Mouse (Mus musculus): ENCODE results near the gene Ksr1. TPM values are rescaled to one million over a fixed set of nuclear protein-coding genes. Genes with fewer than 3 reads are reported as not detected.
A peak's percentile ranks its signal among the peaks of the same experiment; 100 is the strongest.

Ksr1 gene
- total and polyA plus RNA-seq, 3 experiments, result 9.1 to 27.6 (median 14.6) TPM

DNA sequence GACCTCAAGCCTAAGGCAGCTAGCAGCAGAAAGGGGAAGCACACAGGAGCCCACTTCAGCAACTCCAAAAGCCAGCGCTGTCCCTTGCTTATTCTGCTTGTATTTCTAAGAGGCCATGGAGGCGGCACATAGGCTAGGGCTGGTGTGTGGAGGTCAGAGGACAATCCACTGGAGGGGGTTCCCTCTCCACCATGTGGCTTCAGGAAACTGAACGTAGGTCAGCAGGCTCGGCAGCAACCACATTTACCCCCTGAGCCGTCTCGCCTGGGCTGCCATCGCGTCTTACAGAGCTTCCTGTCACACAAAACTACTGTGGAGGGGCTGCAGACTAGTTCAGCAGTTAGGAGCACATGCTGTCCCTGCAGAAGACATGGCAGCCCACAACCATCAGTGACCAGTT, 20.4 kb downstream of the Ksr1 start:
- no peak for DNase-seq

DNA sequence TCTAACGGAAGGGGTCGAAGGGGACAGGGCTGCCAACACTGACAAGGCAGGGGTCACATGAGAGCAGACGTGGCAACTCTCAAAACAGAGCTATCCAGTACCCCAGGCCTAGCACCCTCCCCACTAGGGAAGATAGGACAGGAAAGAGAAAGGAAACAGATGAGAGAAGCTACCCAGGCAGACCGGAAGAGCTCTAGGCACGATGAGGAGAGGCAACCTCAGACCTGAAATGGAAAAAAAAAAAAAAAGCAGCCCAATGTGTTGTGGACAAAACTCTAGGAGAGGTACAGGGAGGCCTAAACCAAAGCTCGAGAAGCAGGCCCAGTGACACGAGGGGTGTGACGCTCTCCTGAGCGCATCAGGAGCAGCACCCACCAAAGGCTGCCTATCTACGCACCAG, 23.7 kb downstream of the Ksr1 start:
- DNase-seq, result no peak

- no peak for DNase-seq
Measured at GRCm38 (mm10) chr11:79120087-79120486, 26.1 kb downstream of the Ksr1 start.

DNA sequence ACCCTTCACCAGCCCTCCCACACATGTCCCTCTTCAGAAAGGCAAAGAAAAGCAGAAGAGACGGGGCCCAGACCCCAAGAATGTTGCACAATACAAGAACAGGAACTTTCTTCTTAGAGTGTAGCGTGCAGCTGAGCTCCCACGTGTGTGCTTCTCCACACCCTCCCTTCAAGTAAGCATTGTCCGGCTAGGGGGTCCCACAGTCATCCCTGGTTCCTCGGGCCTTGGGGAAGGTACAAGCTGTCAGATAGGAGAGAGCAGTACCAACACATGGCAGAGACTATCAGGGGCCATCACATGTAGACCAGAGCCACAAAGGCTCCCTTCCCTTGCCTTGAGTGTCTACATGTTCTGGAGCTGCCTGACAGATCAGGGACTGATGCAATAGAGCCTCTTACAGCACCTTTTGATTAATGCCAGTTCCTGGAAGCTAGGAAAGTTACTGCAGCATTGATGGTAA, 27.3 kb downstream of the Ksr1 start:
- DNase-seq, result peak; percentile 30

DNA sequence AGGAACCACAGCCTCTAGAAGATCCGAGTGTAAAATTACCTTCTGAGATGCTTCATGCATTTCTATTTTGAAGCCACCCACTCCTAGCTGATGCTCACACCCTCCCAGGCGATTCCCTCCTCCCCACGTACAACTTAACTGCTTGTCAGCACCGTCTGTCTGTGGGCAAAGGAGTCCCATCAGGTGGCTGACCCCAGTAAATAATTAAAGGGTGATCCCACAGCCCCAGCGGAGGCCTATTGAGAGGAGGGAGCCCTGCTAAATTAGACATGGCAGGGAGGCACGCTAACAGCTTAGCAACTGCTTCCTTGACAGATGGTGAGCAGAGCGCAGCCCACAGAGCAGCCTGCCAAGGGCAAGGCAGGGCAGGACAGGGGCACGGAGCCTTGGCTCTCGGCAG, 29.5 kb downstream of the Ksr1 start:
- no peak for DNase-seq

GRCm38 (mm10) chr11:79115659-79116058, 30.5 kb downstream of the Ksr1 start:
- no peak for DNase-seq

DNA sequence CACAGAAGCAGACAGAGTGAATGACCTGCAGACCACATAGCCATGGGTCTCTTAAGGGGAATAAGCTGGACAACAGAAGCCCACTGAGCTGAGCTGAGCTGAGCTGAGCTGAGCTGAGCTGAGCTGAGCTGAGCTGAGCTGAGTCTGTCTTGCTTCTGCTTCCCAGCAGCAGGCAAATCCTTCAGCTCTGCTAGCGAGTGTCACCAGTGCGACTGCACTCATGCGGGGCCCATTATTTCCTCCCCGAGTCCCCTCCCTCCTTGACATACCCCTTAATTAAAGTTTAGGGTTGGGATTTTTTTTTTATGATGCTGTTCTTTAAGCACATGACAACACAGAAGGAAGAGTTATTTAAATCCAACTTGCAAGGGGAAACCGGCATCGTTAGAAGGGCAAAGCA, 32.1 kb downstream of the Ksr1 start:
- DNase-seq, result no peak

GRCm38 (mm10) chr11:79113397-79113796, 32.8 kb downstream of the Ksr1 start:
- no peak for DNase-seq

GRCm38 (mm10) chr11:79112559-79113302, 33.5 kb downstream of the Ksr1 start:
- DNase-seq, result peak; percentile 54

DNA sequence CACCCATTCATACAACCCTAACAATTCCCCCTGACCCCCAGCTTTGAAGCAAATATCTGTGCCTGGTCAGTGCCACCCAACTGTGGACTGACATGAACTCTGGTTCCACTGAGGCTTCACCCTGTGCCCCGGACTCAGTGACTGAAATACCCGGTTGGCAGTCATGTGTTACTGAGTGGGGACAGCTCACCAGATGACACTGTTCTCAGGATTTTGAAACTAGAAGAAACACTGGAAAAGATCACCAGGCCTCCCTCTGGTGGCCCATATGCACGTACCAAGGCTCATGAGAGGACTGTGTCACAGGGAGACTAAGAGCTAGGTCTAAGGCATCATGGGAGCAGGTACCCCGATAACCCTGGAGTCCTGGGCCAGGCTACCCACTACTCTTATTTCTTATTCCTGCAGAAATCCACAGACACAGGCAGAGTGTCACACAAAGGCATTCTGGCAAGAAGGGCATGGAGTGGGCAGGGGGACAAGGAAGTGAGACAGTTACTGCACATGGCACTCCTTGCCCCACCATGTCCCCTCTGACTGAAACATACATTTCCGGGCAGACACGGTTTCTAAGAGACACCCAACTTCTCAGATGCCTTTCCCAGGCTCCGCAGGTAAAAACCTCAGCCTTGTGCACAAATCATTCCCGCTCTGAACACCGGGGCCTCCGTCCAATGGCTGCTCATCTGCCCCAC, 34.2 kb downstream of the Ksr1 start:
- DNase-seq, result peak; percentile 47

DNA sequence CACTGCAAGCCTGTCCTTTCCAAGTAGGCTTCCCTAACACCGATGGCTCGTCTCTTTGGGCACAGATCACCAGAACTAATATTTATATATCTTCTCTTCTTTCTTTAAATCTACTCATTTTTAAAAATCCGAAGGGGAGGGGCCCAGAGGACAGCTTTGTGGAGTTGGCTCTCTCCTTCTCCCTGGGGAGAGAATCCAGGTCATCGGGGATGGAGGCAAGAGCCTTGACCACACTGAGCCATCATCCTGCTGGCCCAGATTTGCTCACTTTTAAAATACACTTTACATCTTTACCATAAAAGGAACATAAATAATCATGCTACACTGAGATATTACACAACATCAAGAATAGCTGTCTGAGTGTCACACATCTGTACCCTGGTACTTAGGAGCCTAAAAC, 35.8 kb downstream of the Ksr1 start:
- no peak for DNase-seq

GRCm38 (mm10) chr11:79107934-79108333, 38.3 kb downstream of the Ksr1 start:
- DNase-seq, result no peak

DNA sequence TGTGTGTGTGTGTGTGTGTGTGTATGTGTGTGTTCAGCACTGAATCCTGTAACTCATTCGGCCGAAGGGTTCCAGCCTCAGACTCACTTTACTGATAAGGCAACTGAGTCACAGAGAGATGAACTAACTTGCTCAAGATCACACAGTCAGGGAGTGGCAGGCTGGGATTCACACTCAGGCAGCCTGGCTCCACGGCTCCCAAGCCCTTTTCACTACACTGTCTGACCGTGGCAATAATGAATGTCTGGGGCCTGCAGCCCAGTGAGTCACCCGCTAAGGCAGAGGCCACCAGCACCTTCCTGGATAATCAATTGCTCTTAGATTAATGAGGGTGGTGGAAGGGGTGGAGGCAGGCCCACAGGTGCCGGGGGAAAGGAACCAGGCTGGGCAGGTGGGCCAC, 41.2 kb downstream of the Ksr1 start:
- DNase-seq, result no peak

GRCm38 (mm10) chr11:79104538-79104937, 41.7 kb downstream of the Ksr1 start:
- no peak for DNase-seq

DNA sequence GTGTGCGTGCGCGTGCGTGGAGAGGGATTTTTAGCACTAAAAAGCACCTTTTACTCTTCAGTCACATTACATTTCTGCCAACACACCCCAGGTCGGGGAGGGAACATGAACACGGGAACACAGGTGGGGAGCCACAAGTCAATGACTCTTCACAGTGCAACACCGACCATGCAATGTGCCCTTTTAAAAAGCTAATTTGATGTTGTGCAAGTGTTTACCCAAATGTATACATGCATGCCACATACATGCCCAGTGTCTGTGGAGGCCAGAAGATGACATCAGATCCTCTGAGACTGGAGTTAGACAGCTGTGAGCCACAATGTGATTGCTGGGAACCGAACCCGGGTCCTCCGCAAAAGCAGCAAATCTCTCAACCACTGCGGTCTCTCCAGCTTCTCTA, 42.1 kb downstream of the Ksr1 start:
- no peak for DNase-seq

- DNase-seq, result no peak
Measured at GRCm38 (mm10) chr11:79103461-79103869, 42.7 kb downstream of the Ksr1 start.

DNA sequence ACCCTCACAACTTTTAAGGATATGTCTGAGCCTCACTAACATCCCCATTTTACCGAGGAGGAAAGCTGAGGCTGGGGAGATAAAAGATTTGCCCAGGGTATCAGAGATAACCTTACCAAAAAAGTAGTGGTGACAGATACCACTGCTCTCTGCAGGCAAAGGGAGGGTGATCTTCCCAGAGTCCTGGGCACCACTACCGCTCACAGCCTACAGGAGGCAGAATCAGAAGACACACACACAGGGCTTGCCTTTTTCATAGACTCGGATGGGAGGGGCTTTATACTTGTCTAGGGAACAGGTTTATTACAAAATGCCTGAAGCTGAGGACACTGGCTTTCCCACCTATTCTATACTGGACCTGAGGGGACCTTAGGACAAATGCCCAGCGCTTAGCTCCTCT, 43.9 kb downstream of the Ksr1 start:
- no peak for DNase-seq

DNA sequence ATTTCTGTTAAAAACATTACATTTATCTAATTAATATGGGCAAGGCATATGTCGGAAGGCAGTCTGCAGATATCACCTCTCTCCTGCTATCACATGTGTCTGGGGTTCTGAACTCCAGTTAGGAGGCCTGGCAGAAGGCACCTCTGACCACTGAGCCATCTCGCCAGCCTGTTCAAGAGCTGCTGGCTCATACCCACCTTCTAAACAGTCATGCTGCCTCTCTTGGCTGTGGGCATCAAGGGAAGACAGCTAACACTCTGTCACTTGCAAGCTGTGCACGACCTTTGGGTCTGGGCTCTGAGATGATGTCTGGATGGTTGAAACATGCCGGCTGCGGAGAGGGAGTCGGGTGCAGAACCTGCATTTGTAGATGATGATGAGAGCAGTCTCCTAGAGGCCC, 44.6 kb downstream of the Ksr1 start:
- DNase-seq, result no peak

GRCm38 (mm10) chr11:79099032-79099431, 47.2 kb downstream of the Ksr1 start:
- DNase-seq, result peak; percentile 90

GRCm38 (mm10) chr11:79097736-79098135, 48.5 kb downstream of the Ksr1 start:
- DNase-seq, result no peak

DNA sequence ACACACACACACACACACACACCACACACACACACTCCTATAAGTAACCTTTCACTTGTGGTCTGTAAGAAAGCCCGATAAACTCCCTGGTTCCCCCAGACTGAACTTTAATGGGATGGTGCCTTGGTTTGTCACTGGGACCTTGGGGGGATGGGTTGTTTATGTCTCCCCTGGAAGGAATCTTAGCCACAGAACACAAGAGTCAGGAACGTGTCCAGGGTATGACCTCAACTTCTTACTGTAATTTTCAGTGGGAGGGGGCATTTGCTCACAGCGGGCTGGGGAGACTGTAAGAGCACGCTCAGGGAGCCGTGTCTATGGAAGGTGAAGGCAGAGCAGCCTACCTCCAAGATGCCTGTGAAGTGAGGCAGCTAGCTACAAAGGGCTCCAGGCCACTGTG, 49.5 kb downstream of the Ksr1 start:
- no peak for DNase-seq

GRCm38 (mm10) chr11:79095713-79096112, 50.5 kb downstream of the Ksr1 start:
- no peak for DNase-seq

GRCm38 (mm10) chr11:79094727-79095126, 51.5 kb downstream of the Ksr1 start:
- DNase-seq, result no peak
